23 mouse cellular contexts compared by ENCODE assay signal in genomic region chr9:56258261-56258790, GRCm38 (mm10).
DNase-seq lines count a peak whose midpoint lies in the region; ATAC-seq and TF ChIP-seq lines count a peak whose summit lies in the region.
"Had no signal": no experiment of that assay in that cellular context is flagged by ENCODE, and none has a peak within 500 bp of the region (broad histone marks: within the 10 kb centered on the region; RNA-seq: fewer than 3 reads in every experiment).

No protein-coding gene starts in this region.

- no peak for TF ChIP-seq POLR2A in bone marrow macrophage, adult 2 months (IDR thresholded peaks at IDR 0.05; ENCODE audit: borderline replicate concordance, low read depth, low read length)
- no peak for TF ChIP-seq POLR2A in small intestine, adult 2 months (IDR thresholded peaks at IDR 0.05; ENCODE audit: low read depth, low read length)

- peaks cover 35% of the 10 kb centered on the region for H3K4me1 ChIP-seq in bone marrow macrophage, adult 2 months (ENCODE audit: control insufficient read depth, insufficient read depth, low read length)
- peaks cover 8% of the 10 kb centered on the region for H3K4me1 ChIP-seq in small intestine, adult 2 months (ENCODE audit: control insufficient read depth, insufficient read depth, insufficient read length, low read length)
- H3K4me1 ChIP-seq: embryonic facial prominence, embryonic 12.5 days; forebrain, embryonic 13.5 days; hindbrain, embryonic 15.5 days; limb, embryonic 12.5 days; neural tube, embryonic 13.5 days had no signal

- no peak for TF ChIP-seq CTCF in bone marrow macrophage, adult 2 months (IDR thresholded peaks at IDR 0.05; ENCODE audit: low read depth, low read length)
- no peak for TF ChIP-seq CTCF in small intestine, adult 2 months (IDR thresholded peaks at IDR 0.05; ENCODE audit: extremely low read depth, insufficient read length, insufficient replicate concordance, low read depth, low read length)

- 76% methylated on average over 10 of the region's 10 CpGs for WGBS in small intestine, adult 2 months

- no peak overlapping the region for H3K4me3 ChIP-seq in bone marrow macrophage, adult 2 months (ENCODE audit: insufficient read depth, low read length)
- H3K4me3 ChIP-seq in small intestine, adult 2 months (ENCODE audit: low read depth, low read length), result peak overlapping the region; percentile 16
- H3K4me3 ChIP-seq: embryonic facial prominence, embryonic 12.5 days; erythroblast, embryonic 14.5 days; forebrain, embryonic 13.5 days; hindbrain, embryonic 15.5 days; layer of hippocampus, adult 2 months; limb, embryonic 12.5 days; neural tube, embryonic 13.5 days had no signal

- DNase-seq in kidney, adult 9 months, result peak; percentile 28
- DNase-seq in kidney, adult 18-20 months, result no peak
- DNase-seq in cerebellum, postnatal 4 days (ENCODE audit: low spot score in 2 of 2), result no peak
- no peak for DNase-seq in left cerebral cortex, adult 9 months (ENCODE audit: low spot score in 2 of 2)
- DNase-seq: adrenal gland, postnatal 25 days; cerebellum, adult 9-10 months; gastrocnemius, postnatal 10 days; heart, postnatal 14 days; kidney, postnatal 14 days; layer of hippocampus, postnatal 36 days; right cerebral cortex, adult 18-20 months had no signal

- 0 out of 2 replicates have a peak overlapping the region, but pooled peaks have one; percentile 1 for H3K27ac ChIP-seq in bone marrow macrophage, adult 2 months (ENCODE audit: insufficient read depth, low read depth, low read length)
- 0 out of 2 replicates have a peak overlapping the region, but pooled peaks have one; percentile 47 for H3K27ac ChIP-seq in small intestine, adult 2 months (ENCODE audit: insufficient read depth, low read depth, low read length)
- H3K27ac ChIP-seq: embryonic facial prominence, embryonic 12.5 days; forebrain, embryonic 13.5 days; hindbrain, embryonic 15.5 days; layer of hippocampus, adult 2 months; limb, embryonic 12.5 days; liver, embryonic 14.5 days; neural tube, embryonic 13.5 days had no signal

- peak; percentile 86 for ATAC-seq in CD4-positive, CD25-positive, alpha-beta regulatory T cell, adult 4 months
- ATAC-seq: forebrain, embryonic 13.5 days; intestine, postnatal 0 days had no signal

- H3K27me3 ChIP-seq in small intestine, adult 2 months (ENCODE audit: control insufficient read depth, insufficient read depth, low read length), result no peaks in the 10 kb centered on the region
- H3K27me3 ChIP-seq: embryonic facial prominence, embryonic 12.5 days; forebrain, embryonic 13.5 days; hindbrain, embryonic 15.5 days; limb, embryonic 12.5 days; neural tube, embryonic 13.5 days had no signal

- peaks cover 1% of the 10 kb centered on the region; the same call in 1 of the 2 replicates for H3K36me3 ChIP-seq in small intestine, adult 2 months (ENCODE audit: control insufficient read depth, insufficient read depth, low read length)
- H3K36me3 ChIP-seq: hindbrain, embryonic 15.5 days had no signal
